Mouse (Mus musculus): ENCODE measurements at regions not wholly inside any gene's neighbourhood (a gene's known extent, or its start where the extent isn't known, plus 50 kb on each side); places are given as distances from the start of the nearest gene placed in this dataset.

DNA sequence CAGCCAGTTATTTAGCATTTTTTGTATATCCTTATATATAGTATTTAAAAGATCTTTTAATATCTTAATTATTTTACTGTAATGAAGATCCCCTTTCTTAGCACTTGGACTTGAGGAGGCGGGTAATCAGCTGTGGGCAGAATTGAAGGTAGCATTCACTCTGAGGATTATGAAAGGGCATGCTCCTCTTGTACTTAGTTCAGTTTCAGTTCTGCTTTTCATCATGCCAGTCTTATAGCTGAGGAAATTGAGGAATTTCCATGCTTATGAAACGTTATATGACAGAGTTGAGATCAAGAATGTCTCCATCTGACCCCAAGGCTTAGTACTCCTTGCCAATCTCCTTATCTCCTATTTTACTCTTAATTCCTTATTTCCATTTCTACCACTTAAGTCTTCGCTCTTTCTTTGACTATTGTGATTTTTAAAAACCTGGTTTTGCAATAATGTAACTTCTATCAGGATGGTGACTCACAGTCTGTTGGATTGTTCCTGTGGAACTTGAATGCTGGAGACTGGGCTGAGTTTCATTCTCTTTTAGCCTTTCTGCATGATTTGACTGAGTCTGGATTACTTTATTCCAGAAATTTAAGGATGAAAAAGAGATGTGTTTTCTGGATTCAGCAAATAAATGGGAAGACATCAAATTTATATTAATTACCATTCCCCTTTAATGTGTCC is 133.6 kb downstream of the Papss1 start:
- H3K27me3 ChIP-seq (ENCODE audit: control insufficient read depth, insufficient read depth, low read length, poor library complexity, severe bottlenecking) = no peaks in the 10 kb centered on the region
- no peak for DNase-seq (ENCODE audit: low read depth, low spot score)
- H3K36me3 ChIP-seq (ENCODE audit: control insufficient read depth, insufficient read depth, low read length, poor library complexity, severe bottlenecking) = no peaks in the 10 kb centered on the region

DNA sequence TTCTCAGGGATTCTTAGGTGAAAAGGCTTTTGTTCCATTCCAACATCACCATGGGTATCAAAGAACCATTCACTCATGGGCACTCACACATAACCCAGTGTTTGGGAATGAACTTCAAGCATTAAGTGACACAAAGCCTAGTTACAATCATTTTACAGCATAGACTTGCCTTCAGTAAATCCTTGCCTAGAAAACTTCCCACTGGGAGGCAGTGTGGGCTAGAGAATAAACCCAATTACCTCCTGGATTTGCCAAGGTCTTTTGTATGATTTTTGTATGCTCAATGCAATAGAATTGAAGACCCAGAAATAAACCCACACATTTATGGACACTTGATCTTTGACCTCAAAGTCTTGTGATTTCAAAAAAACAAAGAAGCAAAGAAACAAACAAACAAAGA is 138.6 kb downstream of the Papss1 start:
- Histone ChIP-seq H3K27me3 (ENCODE audit: control insufficient read depth, insufficient read depth, low read length, poor library complexity, severe bottlenecking) (no peaks in the 10 kb centered on the region), H3K36me3 (ENCODE audit: control insufficient read depth, insufficient read depth, low read length, poor library complexity, severe bottlenecking) (no peaks in the 10 kb centered on the region)
- DNase-seq (ENCODE audit: low read depth, low spot score) = no peak

DNA sequence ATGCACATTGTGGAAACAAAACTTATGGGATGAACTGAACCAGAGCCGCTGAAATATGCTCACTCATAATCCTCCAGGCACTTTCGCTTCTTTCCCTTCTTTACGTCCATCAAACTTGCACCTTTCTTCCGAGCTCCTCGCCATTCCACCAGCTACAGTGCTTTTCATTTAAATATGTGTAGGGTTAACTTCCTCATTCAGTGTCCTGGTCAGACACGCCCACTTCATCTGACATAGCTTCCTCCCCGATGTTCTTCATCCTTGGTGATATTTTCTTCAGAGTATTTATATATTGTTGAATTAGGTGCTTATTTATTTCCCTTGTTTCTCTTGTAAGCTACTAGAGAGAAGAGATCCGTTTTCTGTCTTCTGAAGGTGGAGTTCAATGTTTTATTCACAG is 149.0 kb downstream of the Papss1 start:
- no peaks in the 10 kb centered on the region for H3K27me3 ChIP-seq (ENCODE audit: control insufficient read depth, insufficient read depth, low read length, poor library complexity, severe bottlenecking)
- DNase-seq (ENCODE audit: low read depth, low spot score) = no peak
- no peaks in the 10 kb centered on the region for H3K36me3 ChIP-seq (ENCODE audit: control insufficient read depth, insufficient read depth, low read length, poor library complexity, severe bottlenecking)

DNA sequence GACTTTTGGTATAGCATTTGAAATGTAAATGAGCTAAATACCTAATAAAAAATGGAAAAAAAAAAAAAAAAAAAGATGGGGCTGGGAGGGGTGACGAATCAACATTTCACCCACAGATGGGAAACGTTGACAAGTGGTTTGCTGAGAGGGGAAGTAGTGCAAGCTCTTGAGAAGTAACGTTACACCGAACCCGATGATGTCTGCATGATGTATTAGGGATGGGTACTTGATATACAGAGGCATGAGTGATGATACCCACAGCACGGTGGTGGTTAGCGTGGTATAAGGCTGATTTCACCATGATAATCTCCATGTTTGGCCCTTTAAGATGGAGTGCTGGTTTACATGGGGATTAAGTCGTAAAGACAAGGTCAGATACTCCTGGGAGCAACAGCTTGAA is 154.2 kb downstream of the Papss1 start:
- no peaks in the 10 kb centered on the region for H3K27me3 ChIP-seq (ENCODE audit: control insufficient read depth, insufficient read depth, low read length, poor library complexity, severe bottlenecking)
- H3K36me3 ChIP-seq (ENCODE audit: control insufficient read depth, insufficient read depth, low read length, poor library complexity, severe bottlenecking) = no peaks in the 10 kb centered on the region
- no peak for DNase-seq (ENCODE audit: low read depth, low spot score)

DNA sequence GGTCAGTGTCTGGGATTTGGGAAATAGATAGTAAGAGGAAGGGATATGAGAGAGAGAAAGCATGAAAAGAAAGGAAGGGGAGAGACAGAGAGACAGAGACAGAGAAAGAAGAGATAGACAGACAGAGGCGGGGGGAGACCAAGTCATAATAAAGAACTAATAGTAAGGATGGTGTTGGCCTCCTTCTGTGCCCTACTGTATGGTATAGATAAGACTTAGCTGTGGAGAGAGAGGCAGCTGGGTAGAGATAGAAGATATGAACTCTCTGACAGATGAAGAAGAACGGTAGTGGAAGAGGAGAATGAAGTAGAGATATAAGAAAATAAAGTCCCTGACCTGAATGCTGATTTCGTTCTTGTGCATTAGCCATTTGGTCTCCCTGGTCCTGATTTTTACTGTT is 164.1 kb downstream of the Papss1 start:
- H3K27me3 ChIP-seq (ENCODE audit: control insufficient read depth, insufficient read depth, low read length, poor library complexity, severe bottlenecking) = no peaks in the 10 kb centered on the region
- no peak for DNase-seq (ENCODE audit: low read depth, low spot score)
- no peaks in the 10 kb centered on the region for H3K36me3 ChIP-seq (ENCODE audit: control insufficient read depth, insufficient read depth, low read length, poor library complexity, severe bottlenecking)

DNA sequence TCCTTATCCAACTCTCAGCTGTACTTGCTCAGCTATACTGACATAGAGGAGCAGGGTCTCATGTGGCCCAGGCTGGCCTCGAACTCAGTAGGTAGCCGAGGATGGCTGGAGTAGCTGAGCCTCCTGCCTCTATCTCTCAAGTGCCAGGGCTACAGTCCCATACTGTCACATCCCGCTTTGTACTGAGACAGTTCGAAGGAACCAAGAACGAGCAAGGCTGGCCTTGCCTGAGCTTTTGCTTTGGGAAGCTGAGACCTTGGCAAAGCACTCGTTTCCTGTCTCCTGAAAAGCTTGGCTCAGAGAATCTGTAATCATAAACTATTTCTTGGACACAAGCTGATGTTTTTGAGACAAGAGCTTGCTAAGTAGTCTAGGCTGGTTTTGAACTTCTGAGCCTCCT is 169.7 kb downstream of the Papss1 start:
- no peak for DNase-seq (ENCODE audit: low read depth, low spot score)
- Histone ChIP-seq H3K27me3 (ENCODE audit: control insufficient read depth, insufficient read depth, low read length, poor library complexity, severe bottlenecking) (no peaks in the 10 kb centered on the region), H3K36me3 (ENCODE audit: control insufficient read depth, insufficient read depth, low read length, poor library complexity, severe bottlenecking) (no peaks in the 10 kb centered on the region)

DNA sequence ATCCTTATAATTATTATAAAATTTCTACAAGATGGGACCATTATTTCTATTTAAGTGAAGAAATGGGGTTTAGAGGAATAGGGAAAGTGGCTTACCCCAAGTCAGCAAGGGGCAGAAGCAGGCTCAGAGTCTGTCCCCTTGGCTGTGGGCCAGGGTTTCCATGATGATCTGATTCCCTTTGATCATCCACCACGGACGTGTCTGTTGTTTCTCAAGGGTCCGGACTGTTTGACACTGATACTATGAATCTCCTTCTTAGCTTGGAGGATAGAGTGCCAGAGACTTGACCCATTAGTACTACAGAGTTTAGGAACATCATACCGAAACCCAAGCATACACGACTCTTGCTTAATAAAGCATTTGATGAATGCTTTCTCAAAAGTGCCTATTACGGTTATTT is 172.9 kb downstream of the Papss1 start:
- Histone ChIP-seq H3K27me3 (ENCODE audit: control insufficient read depth, insufficient read depth, low read length, poor library complexity, severe bottlenecking) (no peaks in the 10 kb centered on the region), H3K36me3 (ENCODE audit: control insufficient read depth, insufficient read depth, low read length, poor library complexity, severe bottlenecking) (no peaks in the 10 kb centered on the region)
- DNase-seq (ENCODE audit: low read depth, low spot score) = no peak

DNA sequence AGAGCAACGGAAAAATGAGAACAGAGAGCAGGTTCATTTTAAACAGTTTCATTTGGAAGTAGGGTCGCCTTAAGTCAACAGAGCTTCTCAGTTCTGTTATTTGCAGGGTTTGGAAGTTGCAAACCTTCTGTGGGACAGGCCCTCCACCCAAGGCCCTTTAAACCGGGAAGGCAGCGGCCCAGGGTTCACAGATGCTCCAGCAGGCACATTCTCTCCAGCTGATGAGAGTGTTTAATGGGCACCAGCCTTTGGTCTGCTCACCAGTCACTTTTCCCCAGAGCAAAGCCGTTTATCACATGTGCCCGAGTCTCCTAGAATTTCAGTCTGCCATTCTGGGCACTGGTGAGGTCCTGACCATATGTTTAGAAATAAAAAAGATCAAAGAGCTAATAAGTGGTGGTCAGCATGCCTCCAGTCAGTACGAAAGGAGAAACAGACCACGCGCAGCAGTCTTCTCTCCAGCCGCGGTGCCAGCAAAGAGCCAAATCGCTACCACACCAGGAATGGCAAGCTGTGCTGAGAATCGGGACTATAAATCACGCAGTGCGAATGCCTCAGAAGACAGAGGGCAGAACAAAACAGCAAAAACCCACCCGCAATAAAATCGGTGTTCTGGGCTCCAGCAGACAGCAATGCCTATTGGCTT is 173.5 kb downstream of the Papss1 start:
- no peaks in the 10 kb centered on the region for H3K36me3 ChIP-seq (ENCODE audit: control insufficient read depth, insufficient read depth, low read length, poor library complexity, severe bottlenecking)
- no peaks in the 10 kb centered on the region for H3K27me3 ChIP-seq (ENCODE audit: control insufficient read depth, insufficient read depth, low read length, poor library complexity, severe bottlenecking)
- no peak for DNase-seq (ENCODE audit: low read depth, low spot score)

DNA sequence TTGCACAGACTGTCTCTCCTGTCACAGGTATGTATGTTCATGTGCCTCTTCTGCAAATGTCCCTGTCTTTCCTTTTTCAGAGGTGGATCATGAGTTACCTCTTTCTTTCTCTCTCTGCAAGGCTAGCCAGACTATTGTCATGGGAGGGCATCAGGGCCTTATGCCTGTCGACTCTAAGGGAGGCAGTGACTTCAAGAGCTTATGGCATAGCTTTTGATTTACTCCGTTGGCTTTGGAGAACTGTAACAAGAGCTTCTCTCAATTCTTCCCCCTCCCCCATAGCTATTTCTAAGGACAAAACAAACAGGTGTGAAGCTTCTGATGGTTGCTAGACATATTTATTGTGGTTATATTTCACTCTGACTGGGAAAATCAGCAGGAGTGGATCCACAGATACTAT is 191.0 kb downstream of the Papss1 start:
- Histone ChIP-seq H3K27me3 (ENCODE audit: control insufficient read depth, insufficient read depth, low read length, poor library complexity, severe bottlenecking) (no peaks in the 10 kb centered on the region), H3K36me3 (ENCODE audit: control insufficient read depth, insufficient read depth, low read length, poor library complexity, severe bottlenecking) (no peaks in the 10 kb centered on the region)
- no peak for DNase-seq (ENCODE audit: low read depth, low spot score)

DNA sequence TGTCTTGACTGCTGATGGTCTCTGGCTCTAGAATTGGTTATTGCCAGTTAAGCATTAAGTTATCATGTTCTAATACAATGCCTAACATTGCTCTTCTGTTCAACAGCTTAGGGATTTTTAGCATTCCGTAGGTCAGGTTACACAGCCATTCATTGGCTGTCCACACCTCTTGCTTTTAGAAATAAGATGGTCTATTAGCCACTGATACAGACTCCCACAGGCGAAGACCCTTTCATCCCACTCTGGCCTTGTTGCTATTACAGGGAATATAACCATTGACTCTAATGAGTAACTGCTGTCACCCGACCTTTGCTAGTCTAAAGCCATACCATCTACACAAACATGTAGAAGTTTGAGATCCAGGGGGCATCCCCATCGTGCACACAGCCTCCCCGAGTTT is 191.6 kb downstream of the Papss1 start:
- no peaks in the 10 kb centered on the region for H3K27me3 ChIP-seq (ENCODE audit: control insufficient read depth, insufficient read depth, low read length, poor library complexity, severe bottlenecking)
- no peak for DNase-seq (ENCODE audit: low read depth, low spot score)
- no peaks in the 10 kb centered on the region for H3K36me3 ChIP-seq (ENCODE audit: control insufficient read depth, insufficient read depth, low read length, poor library complexity, severe bottlenecking)

DNA sequence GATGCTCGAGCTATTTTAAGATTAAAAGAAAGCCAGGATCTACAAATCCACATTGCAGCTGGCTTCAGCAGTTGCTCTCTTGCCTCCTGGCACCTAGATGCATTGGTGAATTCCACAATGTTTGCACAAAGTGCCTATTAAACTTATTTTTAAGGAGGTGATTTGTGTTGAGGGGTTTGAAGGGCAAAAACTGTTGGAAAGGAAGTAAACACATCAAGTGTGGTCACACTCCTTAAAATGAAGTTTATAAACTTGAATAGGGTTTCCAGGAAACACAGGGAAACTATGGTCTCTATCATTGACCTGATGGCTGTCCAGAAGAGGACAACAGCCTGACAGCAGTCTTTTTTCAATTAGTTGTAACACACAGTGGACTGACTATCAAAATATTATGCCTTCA is 205.4 kb downstream of the Papss1 start:
- DNase-seq (ENCODE audit: low read depth, low spot score) = no peak
- no peaks in the 10 kb centered on the region for H3K27me3 ChIP-seq (ENCODE audit: control insufficient read depth, insufficient read depth, low read length, poor library complexity, severe bottlenecking)
- H3K36me3 ChIP-seq (ENCODE audit: control insufficient read depth, insufficient read depth, low read length, poor library complexity, severe bottlenecking) = no peaks in the 10 kb centered on the region

DNA sequence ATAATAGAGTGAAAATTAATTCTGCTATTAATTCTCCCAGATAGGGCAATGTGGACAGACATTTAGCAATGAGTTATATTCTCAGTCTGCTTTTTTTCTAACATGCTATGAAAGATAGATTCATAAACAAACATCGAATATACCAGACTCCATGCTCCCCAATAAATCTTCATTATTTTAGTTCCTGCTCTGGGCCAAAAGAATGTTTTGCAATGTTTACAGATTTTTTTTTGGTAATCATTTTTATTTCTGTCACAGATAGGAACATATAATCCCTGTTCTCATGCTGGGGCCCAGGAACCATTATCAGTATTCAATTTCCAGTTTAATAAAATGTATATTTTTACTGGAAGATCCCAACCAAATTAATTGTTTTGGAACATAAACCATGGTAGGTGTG is 205.9 kb downstream of the Papss1 start:
- Histone ChIP-seq H3K36me3 (ENCODE audit: control insufficient read depth, insufficient read depth, low read length, poor library complexity, severe bottlenecking) (no peaks in the 10 kb centered on the region), H3K27me3 (ENCODE audit: control insufficient read depth, insufficient read depth, low read length, poor library complexity, severe bottlenecking) (no peaks in the 10 kb centered on the region)
- DNase-seq (ENCODE audit: low read depth, low spot score) = no peak

DNA sequence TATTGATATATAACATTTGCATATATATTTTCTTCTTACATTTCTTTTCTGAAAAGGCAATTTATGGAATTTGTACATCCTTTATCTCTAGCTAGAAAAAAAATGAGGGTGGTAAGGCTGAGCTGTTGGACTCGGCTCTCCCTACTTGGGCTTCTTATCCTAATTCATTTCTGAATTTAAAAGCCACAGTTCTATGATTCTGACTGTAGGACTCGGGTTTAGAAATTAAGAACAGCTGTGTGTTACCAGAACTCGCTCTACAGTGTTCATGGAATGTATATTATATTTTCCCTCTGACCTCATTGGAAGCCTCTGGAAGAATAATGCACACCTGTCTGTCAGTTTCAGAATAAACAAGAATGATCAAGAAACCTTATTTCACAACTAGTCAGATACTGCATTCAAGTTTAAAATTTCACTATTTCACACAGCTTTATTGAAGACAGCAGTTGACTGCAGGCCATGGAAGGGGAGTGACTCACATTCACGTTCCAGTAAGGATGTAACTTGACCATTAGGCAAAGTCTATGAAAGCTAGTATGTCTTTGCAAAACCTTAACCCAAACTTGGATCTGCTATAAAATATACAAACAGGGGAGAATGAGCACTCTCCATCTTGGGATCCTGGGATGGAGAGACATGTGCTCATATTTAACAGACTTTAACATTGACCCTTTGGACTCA is 207.4 kb downstream of the Papss1 start:
- H3K36me3 ChIP-seq (ENCODE audit: control insufficient read depth, insufficient read depth, low read length, poor library complexity, severe bottlenecking) = no peaks in the 10 kb centered on the region
- DNase-seq (ENCODE audit: low read depth, low spot score) = no peak
- H3K27me3 ChIP-seq (ENCODE audit: control insufficient read depth, insufficient read depth, low read length, poor library complexity, severe bottlenecking) = no peaks in the 10 kb centered on the region

DNA sequence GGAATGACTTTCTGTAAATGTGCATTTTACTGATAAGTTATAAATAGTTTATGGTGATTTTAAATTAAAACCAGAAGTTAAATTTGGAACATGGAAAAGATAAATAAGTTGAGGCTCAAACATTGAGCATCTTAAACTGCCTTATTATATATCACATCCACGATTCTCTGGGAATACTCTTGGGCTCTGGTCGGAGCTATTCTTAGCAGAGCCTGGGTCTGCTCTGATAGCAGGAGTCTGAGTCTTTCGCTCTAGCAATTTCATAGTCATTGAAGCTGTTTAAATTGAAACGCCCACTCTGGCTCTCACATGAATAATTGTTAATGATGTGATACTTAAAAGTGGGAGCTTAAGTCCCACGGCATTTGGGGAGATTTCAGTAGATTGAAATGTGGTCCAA is 208.0 kb downstream of the Papss1 start:
- no peak for DNase-seq (ENCODE audit: low read depth, low spot score)
- H3K36me3 ChIP-seq (ENCODE audit: control insufficient read depth, insufficient read depth, low read length, poor library complexity, severe bottlenecking) = no peaks in the 10 kb centered on the region
- H3K27me3 ChIP-seq (ENCODE audit: control insufficient read depth, insufficient read depth, low read length, poor library complexity, severe bottlenecking) = no peaks in the 10 kb centered on the region

DNA sequence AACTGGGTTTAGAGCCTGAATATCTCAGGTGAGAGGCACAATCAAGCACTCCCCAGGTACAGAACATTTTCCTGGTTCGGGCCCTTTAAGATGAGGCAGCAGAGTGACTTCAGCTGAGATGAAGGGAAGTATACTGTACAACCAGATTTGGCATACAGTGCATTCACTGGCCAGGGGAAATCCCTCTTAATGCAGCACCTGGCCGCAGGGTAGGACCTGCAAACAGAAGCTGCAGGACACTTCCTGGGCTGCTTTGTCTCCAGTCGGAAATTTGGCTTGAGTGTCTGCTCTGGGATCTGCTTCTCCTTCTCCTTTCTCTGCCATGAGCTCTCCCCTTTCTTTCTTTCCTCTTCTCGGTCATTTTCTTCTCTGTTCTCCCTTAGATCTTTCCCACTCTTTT is 210.9 kb downstream of the Papss1 start:
- no peak for DNase-seq (ENCODE audit: low read depth, low spot score)
- no peaks in the 10 kb centered on the region for H3K36me3 ChIP-seq (ENCODE audit: control insufficient read depth, insufficient read depth, low read length, poor library complexity, severe bottlenecking)

More for the DNA sequence above, 210.9 kb downstream of the Papss1 start:
- no peaks in the 10 kb centered on the region for H3K27me3 ChIP-seq (ENCODE audit: control insufficient read depth, insufficient read depth, low read length, poor library complexity, severe bottlenecking)
